Mouse (Mus musculus) embryonic facial prominence, embryonic 12.5 days (tissue): Measurements from ENCODE around the gene Gm17428. TPM values are rescaled to one million over a fixed set of nuclear protein-coding genes. Genes with fewer than 3 reads are reported as not detected.
A peak's percentile ranks its signal among the peaks of the same experiment; 100 is the strongest.
"Not testable (repeated sequence)": the region's sequence is repeated elsewhere in the genome, so short reads cannot be mapped to it uniquely, and the experiment has no call there.

ENCODE experiments used
- ATAC-seq: fragments of 200-750 bp; cut with Nextera tagmentation; 2 replicates; pipeline ENCODE4 v1.8.0; 2017; ENCODE audit not compliant: insufficient number of reproducible peaks, insufficient read depth, low FRiP score, low TSS enrichment
- H3K27ac ChIP-seq: fragments of 300-500 bp; sonication (generic); 2 replicates; pipeline ENCODE4 v1.5.1; 2016; ENCODE audit warnings: mild to moderate bottlenecking
- H3K27me3 ChIP-seq: fragments of 300-500 bp; sonication (generic); 2 replicates; pipeline ENCODE4 v1.6.1; 2016; ENCODE audit warnings: mild to moderate bottlenecking, moderate library complexity
- H3K36me3 ChIP-seq: fragments of 300-500 bp; sonication (generic); 2 replicates; pipeline ENCODE4 v1.6.1; 2016; ENCODE audit warnings: mild to moderate bottlenecking
- H3K4me1 ChIP-seq: fragments of 300-500 bp; sonication (generic); 2 replicates; pipeline ENCODE4 v1.6.1; 2016
- H3K4me2 ChIP-seq: fragments of 300-500 bp; sonication (generic); replicated peaks from 2 replicates; pipeline ENCODE4 v1.6.1; 2016; ENCODE audit warnings: mild to moderate bottlenecking, moderate library complexity
- H3K4me3 ChIP-seq: fragments of 300-500 bp; sonication (generic); 2 replicates; pipeline ENCODE4 v1.5.1; 2016; ENCODE audit warnings: mild to moderate bottlenecking
- H3K9ac ChIP-seq: fragments of 300-500 bp; sonication (generic); 2 replicates; pipeline ENCODE4 v1.6.1; 2016; ENCODE audit warnings: mild to moderate bottlenecking, moderate library complexity
- H3K9me3 ChIP-seq: fragments of 300-500 bp; sonication (generic); 2 replicates; pipeline ENCODE4 v1.6.1; 2016; ENCODE audit warnings: mild to moderate bottlenecking, moderate library complexity
- WGBS: fragments of 180-500 bp; shearing (Covaris S2); methylation state at CpG from one replicate; pipeline ENCODE4 v1.1.7; 2016; 5-methylcytosine and 5-hydroxymethylcytosine counted together
- polyA plus RNA-seq: library from polyadenylated mRNA; unstranded; fragments of >200 nt; fragmentation: Nextera tagmentation; extraction: Ambion mirVana; gene quantifications from 2 replicates; pipeline ENCODE4 v1.2.1, GENCODE M21; 2016

The Gm17428 gene
- polyA plus RNA-seq, 1 experiment from 2014 or later = not detected

DNA sequence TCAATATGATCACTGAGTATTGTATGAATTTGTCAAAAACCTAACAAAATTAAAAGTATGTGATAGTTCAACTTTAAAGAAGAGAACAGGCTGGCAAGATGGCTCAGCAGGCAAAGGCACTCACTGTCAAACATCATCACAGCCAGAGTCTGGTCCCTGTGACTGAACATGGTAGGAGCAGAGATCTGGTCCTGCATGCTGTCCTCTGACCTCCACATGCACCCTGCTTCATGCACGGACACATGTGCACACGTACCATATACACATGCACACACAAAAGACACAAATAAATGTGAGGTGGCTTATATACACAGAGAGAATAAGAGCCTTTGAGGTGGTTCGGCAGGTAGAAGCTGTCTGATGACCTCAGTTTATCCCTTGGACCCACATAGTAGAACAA is 21.3 kb upstream of the Gm17428 start:
- H3K9ac ChIP-seq = no peak overlapping the region
- H3K4me3 ChIP-seq = no peak overlapping the region
- no peak overlapping the region for H3K27ac ChIP-seq
- WGBS = 86% methylated on average over 3 of the region's 3 CpGs
- H3K36me3 ChIP-seq = no peaks in the 10 kb centered on the region
- H3K9me3 ChIP-seq = no peaks in the 10 kb centered on the region
- H3K4me2 ChIP-seq = no peak overlapping the region
- no peaks in the 10 kb centered on the region for H3K4me1 ChIP-seq
- ATAC-seq = no peak
- H3K27me3 ChIP-seq = no peaks in the 10 kb centered on the region

- H3K27me3 ChIP-seq = no peaks in the 10 kb centered on the region
- no peaks in the 10 kb centered on the region for H3K36me3 ChIP-seq
- 87% methylated on average over 9 of the region's 9 CpGs for WGBS
- no peaks in the 10 kb centered on the region for H3K4me1 ChIP-seq
- no peak for ATAC-seq
- H3K9me3 ChIP-seq = no peaks in the 10 kb centered on the region
- H3K4me2 ChIP-seq = no peak overlapping the region
- no peak overlapping the region for H3K27ac ChIP-seq
- no peak overlapping the region for H3K9ac ChIP-seq
- no peak overlapping the region for H3K4me3 ChIP-seq
Observed at GRCm38 (mm10) chr14:54956533-54956932, 20.2 kb upstream of the Gm17428 start.

DNA sequence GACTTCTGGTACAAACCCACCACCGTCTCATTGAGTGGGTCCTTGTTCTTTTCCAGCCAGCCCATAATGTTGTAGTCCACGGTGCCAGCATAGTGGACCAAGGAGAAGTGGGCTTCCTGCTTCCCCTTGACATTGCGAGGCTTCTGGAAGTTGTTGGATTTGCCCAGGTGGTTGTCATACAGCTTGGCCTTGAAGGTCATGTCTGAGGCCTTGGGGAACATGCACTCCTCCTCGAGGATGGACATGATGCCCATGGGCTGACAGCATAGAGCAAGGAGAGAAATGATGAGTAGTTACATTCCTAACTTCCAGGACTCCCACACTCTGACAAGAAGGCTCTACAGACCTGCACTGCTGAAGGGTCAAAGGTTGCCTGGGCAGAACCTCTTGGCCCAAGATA is 18.2 kb upstream of the Gm17428 start:
- H3K27me3 ChIP-seq = no peaks in the 10 kb centered on the region
- H3K9me3 ChIP-seq = no peaks in the 10 kb centered on the region
- H3K36me3 ChIP-seq = no peaks in the 10 kb centered on the region
- no peak for ATAC-seq
- no peak overlapping the region for H3K4me2 ChIP-seq
- no peak overlapping the region for H3K9ac ChIP-seq
- no peaks in the 10 kb centered on the region for H3K4me1 ChIP-seq
- 83% methylated on average over 4 of the region's 4 CpGs for WGBS
- H3K27ac ChIP-seq = no peak overlapping the region
- H3K4me3 ChIP-seq = no peak overlapping the region

DNA sequence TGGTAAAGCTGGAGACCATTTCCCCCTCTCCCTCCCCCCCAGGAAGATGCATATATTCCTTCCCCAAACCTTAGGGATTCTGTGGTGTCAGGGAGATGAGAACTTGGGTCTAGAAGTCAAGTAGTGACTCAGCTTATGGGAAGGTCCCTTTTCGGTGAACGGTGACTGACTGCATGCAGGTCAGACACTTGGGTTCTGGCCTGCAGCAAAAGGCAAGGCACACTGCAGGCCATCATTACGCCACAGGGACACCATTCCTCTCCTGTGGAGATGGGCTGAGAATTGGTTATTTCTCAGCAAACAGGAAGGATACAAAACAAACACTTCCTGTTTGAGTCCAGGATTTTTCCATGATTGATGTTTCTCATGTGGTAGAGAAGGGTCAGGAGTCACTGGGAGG is 17.5 kb upstream of the Gm17428 start:
- H3K4me1 ChIP-seq = no peaks in the 10 kb centered on the region
- no peak overlapping the region for H3K27ac ChIP-seq
- no peaks in the 10 kb centered on the region for H3K27me3 ChIP-seq
- H3K9me3 ChIP-seq = no peaks in the 10 kb centered on the region
- 93% methylated on average over 3 of the region's 3 CpGs for WGBS
- no peak overlapping the region for H3K9ac ChIP-seq
- no peak overlapping the region for H3K4me3 ChIP-seq
- H3K4me2 ChIP-seq = no peak overlapping the region
- ATAC-seq = no peak
- H3K36me3 ChIP-seq = no peaks in the 10 kb centered on the region

- not testable (repeated sequence) for H3K27ac ChIP-seq, H3K9ac ChIP-seq, H3K4me2 ChIP-seq, H3K36me3 ChIP-seq, H3K9me3 ChIP-seq, H3K27me3 ChIP-seq, H3K4me1 ChIP-seq, H3K4me3 ChIP-seq
- ATAC-seq = peak; percentile 54; the same call in 1 of the 2 replicates
- WGBS = 89% methylated on average over 12 of the region's 12 CpGs
Observed at GRCm38 (mm10) chr14:54959853-54960613, 16.7 kb upstream of the Gm17428 start.

GRCm38 (mm10) chr14:54960769-54961168 is 16.0 kb upstream of the Gm17428 start:
- H3K27ac ChIP-seq = no peak overlapping the region
- 68% methylated on average over 10 of the region's 10 CpGs for WGBS

DNA sequence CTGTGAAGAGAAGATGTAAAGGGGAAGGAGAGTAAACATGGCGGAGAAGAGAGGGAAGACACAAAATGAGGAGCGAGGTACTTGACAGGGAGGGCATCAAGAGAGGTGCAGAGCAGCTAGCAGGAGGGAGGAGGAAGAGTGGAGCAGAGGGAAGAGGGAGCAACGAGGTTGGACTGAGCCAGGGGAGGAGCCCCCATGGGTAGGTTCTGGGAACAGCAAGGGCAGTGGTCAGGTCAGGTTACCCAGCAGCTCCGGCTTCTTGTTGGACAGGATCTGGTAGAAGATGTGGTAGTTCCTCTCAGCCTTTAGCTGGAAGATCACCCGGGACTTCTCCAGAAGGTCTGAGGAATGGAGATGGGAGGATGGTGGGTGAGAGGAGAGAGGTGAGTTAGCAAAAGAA is 15.2 kb upstream of the Gm17428 start:
- ATAC-seq = no peak
- 73% methylated on average over 5 of the region's 5 CpGs for WGBS
- H3K4me2 ChIP-seq = no peak overlapping the region

More at GRCm38 (mm10) chr14:54960769-54961168, 16.0 kb upstream of the Gm17428 start:
- Histone ChIP-seq H3K36me3 (no peaks in the 10 kb centered on the region), H3K27me3 (no peaks in the 10 kb centered on the region), H3K4me2 (no peak overlapping the region), H3K9ac (no peak overlapping the region), H3K4me3 (no peak overlapping the region), H3K9me3 (no peaks in the 10 kb centered on the region), H3K4me1 (no peaks in the 10 kb centered on the region)
- ATAC-seq = no peak; the same call in 1 of the 2 replicates

DNA sequence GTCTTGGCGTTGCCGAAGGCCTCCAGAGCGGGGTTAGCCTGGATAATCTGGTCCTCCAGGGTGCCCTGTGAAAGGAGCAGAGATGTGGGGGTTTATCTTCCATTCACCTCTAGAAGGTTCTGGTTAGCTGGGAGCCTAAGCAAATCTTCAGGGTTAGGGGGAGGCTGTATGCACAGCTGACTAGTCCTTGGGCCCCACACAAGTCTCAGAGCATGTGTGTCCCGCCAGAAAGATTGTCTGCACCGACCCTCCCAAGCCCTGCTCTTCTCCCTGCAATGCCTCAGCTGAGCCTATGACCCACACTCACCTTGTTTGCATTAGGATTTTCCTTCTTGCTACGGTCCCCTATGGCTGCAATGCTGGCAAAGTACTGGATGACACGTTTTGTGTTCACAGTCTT is 14.0 kb upstream of the Gm17428 start:
- no peak overlapping the region for H3K9ac ChIP-seq
- 80% methylated on average over 7 of the region's 7 CpGs for WGBS
- no peak for ATAC-seq

More for the DNA sequence above, 15.2 kb upstream of the Gm17428 start:
- Histone ChIP-seq H3K27me3 (no peaks in the 10 kb centered on the region), H3K27ac (no peak overlapping the region), H3K4me3 (no peak overlapping the region), H3K4me1 (no peaks in the 10 kb centered on the region), H3K9me3 (no peaks in the 10 kb centered on the region), H3K36me3 (no peaks in the 10 kb centered on the region), H3K9ac (no peak overlapping the region)

GRCm38 (mm10) chr14:54963727-54964126 is 13.0 kb upstream of the Gm17428 start:
- Histone ChIP-seq H3K36me3 (no peaks in the 10 kb centered on the region), H3K4me3 (no peak overlapping the region), H3K4me1 (no peaks in the 10 kb centered on the region), H3K9me3 (no peaks in the 10 kb centered on the region), H3K27ac (no peak overlapping the region), H3K4me2 (no peak overlapping the region), H3K9ac (no peak overlapping the region), H3K27me3 (no peaks in the 10 kb centered on the region)
- 88% methylated on average over 11 of the region's 11 CpGs for WGBS
- no peak for ATAC-seq

More for the DNA sequence above, 14.0 kb upstream of the Gm17428 start:
- no peak overlapping the region for H3K4me3 ChIP-seq
- H3K36me3 ChIP-seq = no peaks in the 10 kb centered on the region
- H3K9me3 ChIP-seq = no peaks in the 10 kb centered on the region
- H3K4me1 ChIP-seq = no peaks in the 10 kb centered on the region
- no peak overlapping the region for H3K27ac ChIP-seq
- H3K27me3 ChIP-seq = no peaks in the 10 kb centered on the region
- H3K4me2 ChIP-seq = no peak overlapping the region

- Histone ChIP-seq H3K36me3 (no peaks in the 10 kb centered on the region), H3K9ac (no peak overlapping the region), H3K4me1 (no peaks in the 10 kb centered on the region), H3K4me3 (no peak overlapping the region), H3K4me2 (no peak overlapping the region), H3K9me3 (no peaks in the 10 kb centered on the region), H3K27ac (no peak overlapping the region), H3K27me3 (no peaks in the 10 kb centered on the region)
- WGBS = 82% methylated on average over 15 of the region's 15 CpGs
- no peak for ATAC-seq
Observed at GRCm38 (mm10) chr14:54965044-54965443, 11.7 kb upstream of the Gm17428 start.

DNA sequence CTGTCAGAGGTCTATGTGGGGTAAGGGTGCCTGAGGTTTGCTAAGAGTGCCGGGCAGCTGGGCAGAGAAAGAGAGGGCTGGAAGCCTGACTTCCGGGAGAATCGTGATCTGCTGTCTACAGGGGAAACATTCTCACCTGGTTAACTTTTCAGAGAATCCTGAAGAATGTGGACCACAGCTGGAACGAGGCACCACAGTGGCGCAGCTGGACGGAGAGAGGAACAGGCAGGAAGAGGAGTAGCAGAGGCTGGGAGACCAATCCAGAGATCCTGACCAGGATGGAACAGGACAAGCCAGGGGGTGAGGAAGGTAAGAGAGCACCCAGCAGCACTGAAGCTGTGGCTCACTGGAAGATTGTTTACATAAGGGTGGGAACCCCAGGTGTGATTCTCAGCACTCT is 11.1 kb upstream of the Gm17428 start:
- Histone ChIP-seq H3K4me2 (no peak overlapping the region), H3K4me3 (no peak overlapping the region), H3K36me3 (no peaks in the 10 kb centered on the region), H3K27me3 (no peaks in the 10 kb centered on the region), H3K4me1 (no peaks in the 10 kb centered on the region), H3K9me3 (no peaks in the 10 kb centered on the region), H3K9ac (no peak overlapping the region), H3K27ac (no peak overlapping the region)
- 66% methylated on average over 6 of the region's 6 CpGs for WGBS
- no peak for ATAC-seq

- no peaks in the 10 kb centered on the region for H3K9me3 ChIP-seq
- no peak within 1 kb of the TSS for H3K4me3 ChIP-seq
- H3K27ac ChIP-seq = no peak within 1 kb of the TSS
- no peaks in the 10 kb centered on the region for H3K36me3 ChIP-seq
- H3K4me1 ChIP-seq = no peaks in the 10 kb centered on the region
- no peaks in the 10 kb centered on the region for H3K27me3 ChIP-seq
- ATAC-seq = no peak
- no peak within 1 kb of the TSS for H3K9ac ChIP-seq
- H3K4me2 ChIP-seq = no peak within 1 kb of the TSS
- 67% methylated on average over 7 of the region's 7 CpGs for WGBS
Observed at GRCm38 (mm10) chr14:54966320-54966977, 10.3 kb upstream of the Gm17428 start, which contains the start of gene Myh6. Myh6 (minus strand) TSS chr14:54966927.
